Mouse (Mus musculus) limb, embryonic 14.5 days (tissue): ENCODE results near the gene Nmnat3. TPM values are rescaled to one million over a fixed set of nuclear protein-coding genes. Genes with fewer than 3 reads are reported as not detected.
A peak's percentile ranks its signal among the peaks of the same experiment; 100 is the strongest.

Experiments
- ATAC-seq: fragments of 200-750 bp; cut with Nextera tagmentation; 2 replicates; pipeline ENCODE4 v1.8.0; 2017; ENCODE audit warnings: low read depth, moderate number of reproducible peaks, moderate TSS enrichment; ENCODE audit not compliant: low FRiP score
- DNase-seq: peaks from one replicate; pipeline ENCODE4 v3.0.0-alpha.2; 2015; ENCODE audit warnings: low spot score
- H3K27ac ChIP-seq: fragments of 300-500 bp; sonication (generic); replicated peaks from 2 replicates; pipeline ENCODE4 v1.5.1; 2014; ENCODE audit warnings: low read depth, mild to moderate bottlenecking, low read length, moderate library complexity, mixed read lengths
- H3K27me3 ChIP-seq: fragments of 300-500 bp; sonication (generic); 2 replicates; pipeline ENCODE4 v1.6.1; 2014; ENCODE audit warnings: low read length, mixed read lengths; ENCODE audit not compliant: control insufficient read depth, insufficient read depth
- H3K36me3 ChIP-seq: fragments of 300-500 bp; sonication (generic); 2 replicates; pipeline ENCODE4 v1.6.1; 2014; ENCODE audit warnings: mild to moderate bottlenecking, low read length, moderate library complexity, mixed read lengths; ENCODE audit not compliant: control insufficient read depth, insufficient read depth
- H3K4me1 ChIP-seq: fragments of 300-500 bp; sonication (generic); 2 replicates; pipeline ENCODE4 v1.6.1; 2014; ENCODE audit warnings: antibody characterized with exemption, low read length, mixed read lengths; ENCODE audit not compliant: control insufficient read depth, insufficient read depth
- H3K4me2 ChIP-seq: fragments of 300-500 bp; sonication (generic); replicated peaks from 2 replicates; pipeline ENCODE4 v1.6.1; 2014; ENCODE audit warnings: low read depth, mild to moderate bottlenecking, low read length, moderate library complexity; ENCODE audit not compliant: severe bottlenecking
- H3K4me3 ChIP-seq: fragments of 300-500 bp; sonication (generic); replicated peaks from 2 replicates; pipeline ENCODE4 v1.5.1; 2014; ENCODE audit warnings: low read length
- H3K9ac ChIP-seq: fragments of 300-500 bp; sonication (generic); 2 replicates; pipeline ENCODE4 v1.6.1; 2014; ENCODE audit warnings: mild to moderate bottlenecking, low read depth, low read length, moderate library complexity; ENCODE audit not compliant: severe bottlenecking
- H3K9me3 ChIP-seq: fragments of 300-500 bp; sonication (generic); 2 replicates; pipeline ENCODE4 v1.6.1; 2016; ENCODE audit warnings: low read length; ENCODE audit not compliant: control insufficient read depth
- POLR2A ChIP-seq: fragments of 200-500 bp; IDR thresholded peaks from 2 replicates; pipeline ENCODE4 v1.8.0; 2012; ENCODE audit warnings: inconsistent platforms, mild to moderate bottlenecking, moderate library complexity, borderline replicate concordance; ENCODE audit not compliant: insufficient read depth, insufficient read length; ENCODE audit errors: extremely low read depth
- WGBS: fragments of 180-500 bp; shearing (Covaris S2); extraction: QIAGEN DNeasy Blood & Tissue Kit; methylation state at CpG from one replicate; pipeline ENCODE4 v1.1.7; 2014; 5-methylcytosine and 5-hydroxymethylcytosine counted together
- polyA plus RNA-seq, 2 experiments: library from polyadenylated mRNA; depleted of rRNA in 1 of 2; stranded (reverse) in 1 of 2; unstranded in 1 of 2; fragments of >200 nt; fragmentation: Nextera tagmentation in 1 of 2; extraction: Ambion mirVana in 1 of 2; gene quantifications; 2 replicates each; pipeline versions ENCODE4 v1.2.1 to v1.2.3; 2012 to 2014

Gene Nmnat3
- polyA plus RNA-seq, 2 experiments: 3.5 to 7.1 TPM

GRCm38 (mm10) chr9:98326088-98326487, 38.9 kb downstream of the Nmnat3 start:
- Histone ChIP-seq H3K4me3 (no peak overlapping the region), H3K4me1 (no peaks in the 10 kb centered on the region), H3K9ac (no peak overlapping the region), H3K27ac (no peak overlapping the region), H3K36me3 (no peaks in the 10 kb centered on the region), H3K9me3 (no peaks in the 10 kb centered on the region), H3K27me3 (no peaks in the 10 kb centered on the region), H3K4me2 (no peak overlapping the region)
- 82% methylated on average over 1 of the region's 1 CpGs for WGBS
- DNase-seq (no peak), ATAC-seq (no peak)
- no peak for TF ChIP-seq POLR2A

DNA sequence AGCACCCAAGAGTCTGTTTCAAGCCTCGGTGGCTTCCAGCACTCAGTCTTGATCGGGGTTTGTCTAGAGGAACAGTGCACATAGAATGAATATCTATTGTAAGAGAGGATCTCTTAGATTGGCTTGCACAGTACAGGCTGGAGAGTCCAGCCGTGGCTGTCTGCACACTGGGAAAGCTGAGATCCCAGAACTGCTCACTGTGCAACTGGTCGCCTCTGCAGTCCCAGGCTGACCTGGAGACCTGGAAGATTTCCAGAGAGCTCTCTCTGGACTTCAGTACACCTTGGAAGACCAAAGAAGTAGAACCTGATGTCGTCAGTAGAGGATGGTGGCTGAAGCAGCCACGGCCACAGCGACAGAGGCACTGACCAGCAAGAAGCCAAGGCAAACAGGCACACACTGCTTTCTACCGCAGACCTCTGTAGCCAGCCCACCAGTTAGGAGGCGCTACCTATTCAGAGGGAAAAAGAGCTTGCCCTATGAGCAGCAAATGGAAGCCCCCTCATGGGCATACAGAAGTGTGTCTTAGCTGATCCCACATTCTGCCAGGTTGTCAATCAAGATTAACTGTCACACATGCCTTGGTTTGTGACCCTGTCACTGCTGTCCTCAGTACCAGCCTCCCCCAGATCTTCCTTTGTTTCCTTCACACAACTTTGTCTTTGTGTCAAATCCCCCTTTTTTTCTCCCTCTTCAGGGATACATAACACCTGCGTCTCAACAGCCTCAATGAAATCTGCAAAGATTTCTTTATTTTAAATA, 41.4 kb downstream of the Nmnat3 start:
- DNase-seq: no peak

GRCm38 (mm10) chr9:98329274-98330105, 42.3 kb downstream of the Nmnat3 start:
- ATAC-seq: peak; percentile 77
- Histone ChIP-seq H3K9me3 (no peaks in the 10 kb centered on the region), H3K4me1 (no peaks in the 10 kb centered on the region), H3K27ac (no peak overlapping the region), H3K36me3 (no peaks in the 10 kb centered on the region), H3K4me2 (no peak overlapping the region), H3K27me3 (no peaks in the 10 kb centered on the region), H3K4me3 (no peak overlapping the region), H3K9ac (no peak overlapping the region)
- DNase-seq: peak; percentile 77
- 49% methylated on average over 20 of the region's 20 CpGs for WGBS
- TF ChIP-seq POLR2A: no peak

More for the DNA sequence above, 41.4 kb downstream of the Nmnat3 start:
- no peak overlapping the region for H3K4me2 ChIP-seq
- no peak overlapping the region for H3K4me3 ChIP-seq
- no peaks in the 10 kb centered on the region for H3K27me3 ChIP-seq
- no peaks in the 10 kb centered on the region for H3K36me3 ChIP-seq
- H3K4me1 ChIP-seq: no peaks in the 10 kb centered on the region
- H3K9ac ChIP-seq: no peak overlapping the region
- ATAC-seq: no peak
- H3K9me3 ChIP-seq: no peaks in the 10 kb centered on the region
- H3K27ac ChIP-seq: no peak overlapping the region
- WGBS: 90% methylated on average over 10 of the region's 10 CpGs
- TF ChIP-seq POLR2A: no peak

DNA sequence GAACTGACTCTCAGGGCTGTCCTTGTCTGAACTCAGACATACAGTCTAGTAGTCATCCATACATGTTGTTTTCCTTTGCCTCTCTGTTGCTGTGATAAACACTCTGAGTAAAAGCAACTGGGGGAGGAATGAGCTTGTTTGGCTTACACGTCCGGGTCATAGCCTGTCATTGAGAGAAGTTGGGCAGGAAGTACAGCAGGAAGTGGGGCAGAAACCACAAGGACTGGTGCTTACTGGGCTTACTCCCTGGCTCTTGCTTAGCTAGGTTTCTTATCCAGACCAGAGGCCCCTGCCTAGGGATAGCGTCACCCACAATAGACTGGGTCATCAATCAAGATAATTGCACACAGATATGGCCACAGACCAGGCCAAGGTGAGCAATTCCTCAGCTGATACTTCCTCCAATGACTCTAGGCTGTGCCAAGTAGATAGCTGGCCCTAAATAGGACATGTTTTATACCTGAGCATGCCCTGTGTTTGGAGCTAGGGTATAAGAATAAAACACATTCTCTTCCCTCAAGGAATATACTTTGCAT, 46.1 kb downstream of the Nmnat3 start:
- Histone ChIP-seq H3K9ac (no peak overlapping the region), H3K4me2 (no peak overlapping the region), H3K27me3 (no peaks in the 10 kb centered on the region), H3K9me3 (no peaks in the 10 kb centered on the region), H3K4me1 (0 out of 2 replicates have a peak, but pooled peaks cover 3% of the 10 kb centered on the region), H3K4me3 (no peak overlapping the region), H3K36me3 (no peaks in the 10 kb centered on the region), H3K27ac (no peak overlapping the region)
- 62% methylated on average over 3 of the region's 3 CpGs for WGBS
- DNase-seq (no peak), ATAC-seq (no peak)
- TF ChIP-seq POLR2A: no peak
